Mouse (Mus musculus) bone marrow, adult 2 months (tissue): ENCODE measurements at regions not wholly inside any gene's neighbourhood (a gene's known extent, or its start where the extent isn't known, plus 50 kb on each side); places are given as distances from the start of the nearest gene placed in this dataset.

Experiments
- H3K27ac ChIP-seq: fragments of 200-500 bp; 2 replicates; pipeline ENCODE4 v1.5.1; 2012; ENCODE audit warnings: low read depth, mild to moderate bottlenecking, control low read depth, inconsistent platforms, low read length; ENCODE audit not compliant: control insufficient read depth, poor library complexity, insufficient read depth
- H3K4me1 ChIP-seq: fragments of 200-500 bp; 2 replicates; pipeline ENCODE4 v1.6.1; 2011; ENCODE audit warnings: low read length; ENCODE audit not compliant: control insufficient read depth, insufficient read depth
- H3K4me3 ChIP-seq: fragments of 200-500 bp; replicated peaks from 2 replicates; pipeline ENCODE3; 2011; ENCODE audit warnings: mild to moderate bottlenecking, low read depth, low read length, control low read depth; ENCODE audit not compliant: control insufficient read depth
- CTCF ChIP-seq: fragments of 200-500 bp; IDR thresholded peaks from 2 replicates; pipeline ENCODE4 v1.5.1; 2011; ENCODE audit warnings: low read length, control low read depth; ENCODE audit not compliant: control insufficient read depth, insufficient read depth
- POLR2A ChIP-seq: fragments of 200-500 bp; IDR thresholded peaks from 2 replicates; pipeline ENCODE4 v1.6.1; 2011; ENCODE audit warnings: low read depth, mild to moderate bottlenecking, control low read depth, low read length, borderline replicate concordance; ENCODE audit not compliant: control insufficient read depth
- WGBS: fragments of 180-500 bp; shearing (Covaris S2); methylation state at CpG from one replicate; pipeline ENCODE4 v1.1.7; 2018; 5-methylcytosine and 5-hydroxymethylcytosine counted together

DNA sequence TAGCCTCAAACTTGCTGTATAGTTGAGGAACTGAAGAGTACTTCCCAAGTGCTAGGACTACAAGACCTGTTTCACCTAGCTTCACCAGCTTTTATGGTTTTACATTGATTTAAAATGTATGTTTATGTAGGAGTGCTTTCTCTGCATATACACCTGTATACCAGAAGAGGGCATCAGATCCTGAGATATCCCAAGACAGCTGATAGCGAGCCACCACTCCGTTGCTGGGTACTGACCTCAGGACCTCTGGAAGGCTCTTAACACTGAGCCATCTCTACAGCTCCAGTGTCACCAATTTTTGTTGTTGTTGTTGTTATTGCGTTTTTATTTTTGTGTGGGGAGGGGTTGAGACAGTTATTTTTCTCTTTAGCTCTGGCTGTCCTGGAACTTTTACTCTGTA lies 55.9 kb upstream of the Ddx3x start:
- TF ChIP-seq POLR2A (no peak), CTCF (peak; percentile 38)
- 9% methylated on average over 3 of the region's 3 CpGs for WGBS

DNA sequence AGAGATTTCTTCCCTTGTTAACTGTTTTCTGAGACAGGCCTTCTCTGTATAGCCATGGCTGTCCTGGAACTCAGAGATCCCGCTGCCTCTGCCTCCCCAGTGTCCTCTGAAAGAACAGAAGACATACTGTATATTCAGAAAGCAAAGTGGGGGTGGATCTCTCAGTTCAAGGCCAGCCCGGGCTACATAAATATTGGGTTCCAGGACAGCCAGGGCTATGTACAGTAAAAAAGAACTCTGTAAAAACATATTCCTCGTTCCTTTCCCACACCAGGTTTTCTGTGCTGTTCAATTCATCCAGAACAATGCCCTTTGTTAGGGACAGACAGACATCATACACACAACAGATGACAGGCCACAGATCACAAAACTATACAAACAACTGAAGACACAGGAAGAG lies 54.3 kb upstream of the Ddx3x start:
- no peak for TF ChIP-seq CTCF
- no peak for TF ChIP-seq POLR2A
- Histone ChIP-seq H3K4me3 (no peak overlapping the region), H3K27ac (no peak overlapping the region), H3K4me1 (no peaks in the 10 kb centered on the region)
- WGBS = 73% methylated on average over 3 of the region's 3 CpGs

More for the DNA sequence above, 55.9 kb upstream of the Ddx3x start:
- H3K4me1 ChIP-seq = no peaks in the 10 kb centered on the region
- no peak overlapping the region for H3K27ac ChIP-seq
- no peak overlapping the region for H3K4me3 ChIP-seq

- Histone ChIP-seq H3K4me3 (peak overlapping the region; percentile 69), H3K4me1 (no peaks in the 10 kb centered on the region; the same call in 1 of the 2 replicates), H3K27ac (peak overlapping the region; percentile 17; the same call in 1 of the 2 replicates)
- 19% methylated on average over 8 of the region's 8 CpGs for WGBS
- TF ChIP-seq POLR2A = no peak
- TF ChIP-seq CTCF = 0 out of 2 replicates have a peak, but pooled peaks have one; percentile 5
Observed at GRCm38 (mm10) chrX:13229891-13230614, 50.7 kb upstream of the Ddx3x start.

DNA sequence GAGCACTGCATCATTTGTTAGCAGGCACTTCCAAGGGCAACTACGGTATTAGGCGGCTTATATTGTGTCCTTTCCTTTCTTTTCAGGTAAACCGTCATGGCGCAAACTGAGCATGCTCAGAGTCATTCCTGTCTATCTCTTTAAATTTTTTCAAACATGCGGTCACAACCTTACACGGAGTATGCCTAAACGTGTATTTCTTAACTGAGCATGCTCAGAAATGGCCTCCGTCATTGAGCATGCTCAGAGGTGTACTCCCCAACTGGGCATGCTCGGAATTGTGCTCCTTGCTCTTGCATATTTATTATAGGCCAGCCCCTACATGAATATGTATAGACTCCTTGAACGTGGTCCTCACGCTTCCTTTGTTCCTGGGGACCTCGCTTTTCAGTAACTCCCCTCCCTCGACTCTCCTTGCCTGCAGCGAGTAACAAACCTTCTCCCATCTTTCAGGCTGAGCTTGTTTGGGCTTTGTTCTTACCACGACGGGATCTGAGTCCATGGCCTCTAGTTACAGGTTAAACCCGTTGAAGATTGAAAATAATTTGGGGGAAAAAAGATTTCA lies 50.1 kb upstream of the Ddx3x start:
- Histone ChIP-seq H3K4me1 (no peaks in the 10 kb centered on the region; the same call in 1 of the 2 replicates), H3K4me3 (peak overlapping the region; percentile 74), H3K27ac (peak overlapping the region; percentile 17; the same call in 1 of the 2 replicates)
- WGBS = 5% methylated on average over 17 of the region's 17 CpGs
- TF ChIP-seq CTCF (no peak), POLR2A (no peak)
